Mouse (Mus musculus) adrenal gland, postnatal 10 days (tissue): ENCODE measurements at regions not wholly inside any gene's neighbourhood (a gene's known extent, or its start where the extent isn't known, plus 50 kb on each side); places are given as distances from the start of the nearest gene placed in this dataset.

Source experiments
- DNase-seq: peaks from one replicate; pipeline ENCODE4 v3.0.0; 2021; ENCODE audit warnings: mixed read lengths

- DNase-seq: no peak
These were observed 354.6 kb upstream of the Car10 start for GRCm38 (mm10) chr11:92743191-92743590.

DNA sequence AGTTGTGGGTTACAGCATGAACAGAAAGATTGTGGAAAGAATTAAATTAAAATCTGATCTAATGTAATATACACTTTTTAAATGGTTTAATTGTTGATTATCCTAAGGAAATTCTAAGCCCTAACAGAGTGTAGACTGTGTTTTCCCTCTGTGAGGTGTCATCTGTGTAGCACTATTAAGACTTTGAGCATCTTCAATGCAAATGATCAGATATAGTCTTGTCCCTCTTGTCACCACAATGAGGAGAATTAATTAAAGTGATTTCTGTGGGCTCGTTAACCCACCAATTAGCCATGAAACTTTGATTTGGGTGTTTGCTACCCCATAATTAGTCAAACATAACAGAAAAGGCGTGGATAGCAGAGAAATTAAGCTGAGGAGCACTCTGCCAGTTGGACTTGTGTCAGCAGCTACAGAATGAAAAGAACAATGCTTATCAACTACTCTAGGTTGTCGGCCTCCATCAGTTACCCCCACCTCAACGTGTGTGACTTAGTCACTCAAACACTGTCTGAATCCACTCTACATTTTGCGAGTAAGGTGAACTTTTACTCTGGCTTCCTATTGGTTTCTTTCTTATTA, 339.4 kb upstream of the Car10 start:
- no peak for DNase-seq

GRCm38 (mm10) chr11:92769936-92770335, 327.9 kb upstream of the Car10 start:
- no peak for DNase-seq

- DNase-seq: no peak
These were observed 324.8 kb upstream of the Car10 start for GRCm38 (mm10) chr11:92772916-92773569.

- DNase-seq: no peak
These were observed 324.3 kb upstream of the Car10 start for GRCm38 (mm10) chr11:92773570-92773929.

DNA sequence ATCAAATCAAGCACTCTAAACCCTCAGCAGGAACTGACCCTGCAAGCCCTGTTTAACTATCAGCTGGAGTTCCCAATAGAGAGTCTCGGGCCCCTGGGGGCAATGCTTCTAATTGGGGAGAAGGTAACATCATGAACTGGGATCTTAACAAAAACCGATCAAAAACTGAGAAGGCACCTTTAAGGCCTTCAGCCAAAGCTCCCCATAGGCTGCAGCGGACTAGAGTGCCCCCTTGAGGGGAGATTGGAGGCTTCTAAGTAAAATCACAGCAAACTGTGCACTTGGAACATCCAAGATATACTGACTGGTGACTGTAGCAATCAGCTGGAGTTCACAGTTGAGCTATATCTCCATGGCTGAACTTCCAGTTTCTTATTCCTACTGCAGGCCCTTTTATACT, 323.0 kb upstream of the Car10 start:
- peak; percentile 62 for DNase-seq

- no peak for DNase-seq
These were observed 298.6 kb upstream of the Car10 start for GRCm38 (mm10) chr11:92799267-92799666.
